Mouse (Mus musculus) olfactory bulb, adult 2 months (tissue): Measurements from ENCODE around the gene Man1b1.

Experiments used
- CTCF ChIP-seq: fragments of 200-500 bp; IDR thresholded peaks from 2 replicates; pipeline ENCODE4 v1.5.1; 2012; ENCODE audit warnings: low read depth, mild to moderate bottlenecking, low read length, moderate library complexity; ENCODE audit not compliant: insufficient read depth
- POLR2A ChIP-seq: fragments of 200-500 bp; IDR thresholded peaks from 2 replicates; pipeline ENCODE4 v1.6.1; 2012; ENCODE audit warnings: mild to moderate bottlenecking, low read depth, low read length, moderate library complexity; ENCODE audit not compliant: insufficient read depth

- TF ChIP-seq CTCF (no peak), POLR2A (no peak)
Observed at GRCm38 (mm10) chr2:25359848-25360247, 27.7 kb downstream of the Man1b1 start.
